13 mouse cellular contexts compared by ENCODE assay signal in the genomic region with DNA sequence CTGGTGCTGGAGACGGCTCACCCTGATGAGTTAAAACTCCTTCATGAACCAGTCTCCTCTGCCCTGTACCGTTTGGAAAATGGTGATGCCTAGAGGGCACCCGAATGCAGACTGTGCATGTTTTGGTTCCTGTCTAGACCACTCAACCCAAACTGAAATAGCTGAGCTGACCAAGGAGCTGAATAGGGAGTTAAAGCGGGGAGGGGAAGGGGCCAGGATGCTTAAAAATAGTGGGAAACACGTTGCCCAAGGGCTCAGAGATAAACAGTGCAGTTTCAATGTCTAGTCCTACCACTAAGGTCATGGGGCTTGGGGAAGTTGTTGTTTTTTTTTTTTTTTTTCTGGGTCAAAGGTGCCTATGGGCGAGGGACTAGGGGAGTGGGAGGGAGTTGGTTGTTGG.
"Had no signal": no experiment of that assay in that cellular context is flagged by ENCODE, and none has a peak within 500 bp of the region (broad histone marks: within the 10 kb centered on the region; RNA-seq: fewer than 3 reads in every experiment).

No protein-coding gene starts in this region.

- DNase-seq: kidney, adult 2 months; kidney, postnatal 25 days; liver; lung, adult 18-20 months; lung, postnatal 10 days; lung, postnatal 36 days; retina, postnatal 1 day; right cerebral cortex, postnatal 4 days; thymus, postnatal 25 days had no signal

- ATAC-seq: intestine, postnatal 0 days; liver, embryonic 12.5 days; midbrain, embryonic 13.5 days; midbrain, embryonic 16.5 days had no signal
